Mouse (Mus musculus) myocyte (in vitro differentiated cells): Measurements from ENCODE around the gene L2hgdh. TPM values are rescaled to one million over a fixed set of nuclear protein-coding genes. Genes with fewer than 3 reads are reported as not detected.

Experiments used
- H3K27me3 ChIP-seq: one replicate; pipeline ENCODE4 v1.6.1; 2011; ENCODE audit not compliant: control insufficient read depth, insufficient read depth, insufficient read length
- H3K36me3 ChIP-seq: one replicate; pipeline ENCODE4 v1.6.1; 2011; ENCODE audit not compliant: control insufficient read depth, insufficient read depth
- H3K4me2 ChIP-seq: one replicate; pipeline ENCODE4 v1.6.1; 2011; ENCODE audit warnings: low read depth, control low read depth
- H3K4me3 ChIP-seq: one replicate; pipeline ENCODE4 v1.5.1; 2011; ENCODE audit warnings: mild to moderate bottlenecking, control low read depth, moderate library complexity
- H3K79me2 ChIP-seq: one replicate; pipeline ENCODE4 v1.6.1; 2011; ENCODE audit not compliant: control insufficient read depth, insufficient read depth
- H3ac ChIP-seq: one replicate; pipeline ENCODE4 v1.6.1; 2011; ENCODE audit not compliant: control insufficient read depth, insufficient read length
- CEBPB ChIP-seq: IDR thresholded peaks from 2 replicates; pipeline ENCODE4 v1.6.1; 2011; ENCODE audit warnings: mild to moderate bottlenecking, moderate library complexity; ENCODE audit not compliant: poor library complexity, insufficient read depth, severe bottlenecking
- E2F4 ChIP-seq: IDR thresholded peaks from one replicate; pipeline ENCODE4 v1.6.1; 2011; ENCODE audit warnings: mild to moderate bottlenecking, control low read depth, moderate library complexity; ENCODE audit not compliant: insufficient read depth
- MAX ChIP-seq: IDR thresholded peaks from one replicate; pipeline ENCODE4 v1.6.1; 2011; ENCODE audit warnings: low read depth, mild to moderate bottlenecking, control low read depth
- MYOD1 ChIP-seq, 3 experiments: IDR thresholded peaks; one replicate each; pipeline ENCODE4 v1.6.1; 2011; ENCODE audit warnings: control low read depth in 2 of 3, low read depth in 2 of 3, mild to moderate bottlenecking in 2 of 3, moderate library complexity in 1 of 3; ENCODE audit not compliant: insufficient read length in 2 of 3, control insufficient read depth in 1 of 3
- MYOG ChIP-seq, 3 experiments: IDR thresholded peaks; one replicate each; pipeline ENCODE4 v1.6.1; 2011; ENCODE audit warnings: control low read depth in 2 of 3, low read depth in 2 of 3, mild to moderate bottlenecking in 2 of 3; ENCODE audit not compliant: insufficient read length in 2 of 3, control insufficient read depth in 1 of 3, insufficient read depth in 1 of 3
- POLR2A ChIP-seq: IDR thresholded peaks from one replicate; pipeline ENCODE4 v1.6.1; 2011; ENCODE audit warnings: low read depth, mild to moderate bottlenecking, control low read depth, moderate library complexity; ENCODE audit not compliant: insufficient read length
- POLR2AphosphoS2 ChIP-seq: IDR thresholded peaks from one replicate; pipeline ENCODE4 v1.6.1; 2011; ENCODE audit warnings: low read depth, control low read depth; ENCODE audit not compliant: insufficient read length
- REST ChIP-seq: IDR thresholded peaks from one replicate; pipeline ENCODE4 v1.6.1; 2011; ENCODE audit warnings: mild to moderate bottlenecking, control low read depth, moderate library complexity; ENCODE audit not compliant: insufficient read depth, insufficient read length
- SRF ChIP-seq: IDR thresholded peaks from one replicate; pipeline ENCODE4 v1.6.1; 2011; ENCODE audit warnings: low read depth; ENCODE audit not compliant: control insufficient read depth, insufficient read length
- TCF12 ChIP-seq: IDR thresholded peaks from one replicate; pipeline ENCODE4 v1.6.1; 2011; ENCODE audit warnings: mild to moderate bottlenecking, control low read depth; ENCODE audit not compliant: poor library complexity, insufficient read depth, severe bottlenecking
- TCF3 ChIP-seq: IDR thresholded peaks from one replicate; pipeline ENCODE4 v1.6.1; 2011; ENCODE audit warnings: low read depth, control low read depth; ENCODE audit not compliant: insufficient read length
- USF1 ChIP-seq: IDR thresholded peaks from one replicate; pipeline ENCODE4 v1.6.1; 2011; ENCODE audit warnings: low read depth, mild to moderate bottlenecking, control low read depth, moderate library complexity
- polyA plus RNA-seq: library from polyadenylated mRNA; unstranded; fragments of >200 nt; fragmentation: generic; extraction: Trizol; gene quantifications from one replicate; pipeline ENCODE4 v1.2.1, GENCODE M21; 2012; ENCODE audit warnings: missing spikeins

L2hgdh gene
- polyA plus RNA-seq, 1 experiment = 2.8 TPM

DNA sequence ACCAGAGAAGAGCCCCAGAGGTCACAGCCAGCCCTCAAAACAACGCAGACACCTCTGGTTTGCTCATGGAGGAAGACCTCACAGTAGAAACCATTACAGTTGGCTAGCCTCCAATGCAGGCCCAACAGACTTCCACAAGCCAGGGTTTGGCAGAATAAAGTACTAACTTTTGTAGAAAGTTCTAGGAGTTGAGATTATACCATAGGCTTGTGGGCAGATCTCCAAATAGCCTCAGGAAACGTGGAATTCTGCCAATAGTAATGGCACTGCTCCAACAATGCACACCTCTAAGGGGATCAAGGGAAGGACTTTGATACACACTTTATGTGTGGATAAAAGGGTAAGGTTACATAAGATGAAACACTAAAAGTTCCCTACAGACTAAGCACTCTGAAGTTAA, 36.3 kb downstream of the L2hgdh start:
- no peaks in the 10 kb centered on the region for H3K79me2 ChIP-seq

DNA sequence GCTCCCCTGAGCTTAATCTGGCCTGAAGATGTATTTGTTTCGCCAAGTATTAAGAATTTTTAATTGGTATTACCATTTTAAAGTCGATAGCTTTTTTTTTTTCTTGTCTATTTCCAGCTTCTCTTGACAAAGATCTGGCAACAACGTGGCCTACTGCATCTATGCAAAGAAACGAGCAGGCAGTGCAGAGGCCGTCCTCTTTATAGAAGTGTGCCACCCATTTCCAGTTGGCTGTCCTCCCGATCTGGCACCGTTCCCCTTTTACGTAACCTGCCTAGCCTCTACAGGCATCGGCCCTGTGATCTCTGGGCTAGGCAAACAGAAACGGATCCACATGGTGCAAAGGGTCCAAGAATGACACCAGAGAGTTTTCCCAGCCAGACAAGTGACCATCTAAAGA, 41.1 kb downstream of the L2hgdh start:
- peak overlapping the region; percentile 97 for H3K4me2 ChIP-seq

More for the DNA sequence above, 36.3 kb downstream of the L2hgdh start:
- H3K4me2 ChIP-seq = no peak overlapping the region
- H3K27me3 ChIP-seq = no peaks in the 10 kb centered on the region
- no peaks in the 10 kb centered on the region for H3K36me3 ChIP-seq
- H3K4me3 ChIP-seq = no peak overlapping the region
- no peak for TF ChIP-seq MAX
- no peak for TF ChIP-seq TCF3
- no peak for TF ChIP-seq REST
- TF ChIP-seq USF1 = no peak
- TF ChIP-seq MYOG (IDR thresholded peaks at IDR 0.05; ENCODE audit: control insufficient read depth in 1 of 3, insufficient read depth in 1 of 3, insufficient read length in 2 of 3, low read depth in 2 of 3) = no peak
- no peak for TF ChIP-seq SRF
- TF ChIP-seq CEBPB = no peak
- TF ChIP-seq MYOD1 (IDR thresholded peaks at IDR 0.05; ENCODE audit: control insufficient read depth in 1 of 3, insufficient read length in 2 of 3, low read depth in 2 of 3) = no peak
- TF ChIP-seq TCF12 = no peak
- no peak for TF ChIP-seq E2F4
- TF ChIP-seq POLR2AphosphoS2 = no peak
- TF ChIP-seq POLR2A = no peak
- no peak overlapping the region for H3ac ChIP-seq

DNA sequence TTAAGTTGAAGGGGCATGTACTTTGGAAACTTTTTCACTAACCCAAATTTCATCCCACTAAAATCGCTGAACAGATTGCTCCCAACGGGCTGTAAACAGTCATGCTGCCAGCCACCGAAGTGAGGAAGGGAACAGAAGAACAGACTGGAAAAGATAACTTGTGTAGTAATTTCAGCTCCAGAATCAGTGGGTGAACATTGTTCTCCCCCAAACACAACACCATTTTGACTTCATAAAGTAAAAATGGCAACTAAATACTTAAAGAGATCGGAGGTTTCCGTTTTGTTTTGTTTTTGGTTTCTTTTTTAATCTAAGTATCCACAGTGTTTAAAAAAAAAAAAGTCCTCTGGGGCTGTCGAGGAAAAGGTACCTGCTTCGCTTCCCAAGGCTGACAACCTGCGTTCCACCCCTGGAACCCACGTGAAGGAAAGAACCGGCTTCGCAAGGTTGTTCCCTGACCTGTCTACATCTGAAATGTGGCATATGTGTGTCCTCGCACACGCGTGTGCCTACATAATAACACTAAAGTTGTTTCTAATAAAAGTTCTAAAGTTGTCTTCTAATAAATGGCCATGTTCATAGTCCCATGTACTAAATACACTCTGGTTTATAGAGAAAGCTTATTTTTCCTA, 41.8 kb downstream of the L2hgdh start:
- Histone ChIP-seq H3K4me2 (peak overlapping the region; percentile 97), H3ac (peak overlapping the region; percentile 98), H3K36me3 (no peaks in the 10 kb centered on the region), H3K4me3 (peak overlapping the region; percentile 61), H3K79me2 (peaks cover 32% of the 10 kb centered on the region), H3K27me3 (no peaks in the 10 kb centered on the region)
- TF ChIP-seq TCF3 = no peak
- TF ChIP-seq POLR2AphosphoS2 = no peak
- no peak for TF ChIP-seq REST
- TF ChIP-seq CEBPB = no peak
- TF ChIP-seq E2F4 = no peak
- no peak for TF ChIP-seq MYOD1 (IDR thresholded peaks at IDR 0.05; ENCODE audit: control insufficient read depth in 1 of 3, insufficient read length in 2 of 3, low read depth in 2 of 3)
- TF ChIP-seq MYOG (IDR thresholded peaks at IDR 0.05; ENCODE audit: control insufficient read depth in 1 of 3, insufficient read depth in 1 of 3, insufficient read length in 2 of 3, low read depth in 2 of 3) = no peak
- no peak for TF ChIP-seq TCF12
- no peak for TF ChIP-seq MAX
- TF ChIP-seq POLR2A = no peak
- TF ChIP-seq USF1 = no peak
- TF ChIP-seq SRF = no peak

More for the DNA sequence above, 41.1 kb downstream of the L2hgdh start:
- no peaks in the 10 kb centered on the region for H3K27me3 ChIP-seq
- peaks cover 26% of the 10 kb centered on the region for H3K79me2 ChIP-seq
- no peak overlapping the region for H3ac ChIP-seq
- TF ChIP-seq SRF = no peak
- no peak for TF ChIP-seq POLR2A
- no peak for TF ChIP-seq MAX
- no peak for TF ChIP-seq USF1
- no peak for TF ChIP-seq MYOD1 (IDR thresholded peaks at IDR 0.05; ENCODE audit: control insufficient read depth in 1 of 3, insufficient read length in 2 of 3, low read depth in 2 of 3)
- no peak for TF ChIP-seq REST
- TF ChIP-seq POLR2AphosphoS2 = no peak
- TF ChIP-seq TCF12 = no peak
- TF ChIP-seq E2F4 = no peak
- TF ChIP-seq TCF3 = no peak
- TF ChIP-seq CEBPB = no peak
- no peak for TF ChIP-seq MYOG (IDR thresholded peaks at IDR 0.05; ENCODE audit: control insufficient read depth in 1 of 3, insufficient read depth in 1 of 3, insufficient read length in 2 of 3, low read depth in 2 of 3)
- peak overlapping the region; percentile 61 for H3K4me3 ChIP-seq
- no peaks in the 10 kb centered on the region for H3K36me3 ChIP-seq

DNA sequence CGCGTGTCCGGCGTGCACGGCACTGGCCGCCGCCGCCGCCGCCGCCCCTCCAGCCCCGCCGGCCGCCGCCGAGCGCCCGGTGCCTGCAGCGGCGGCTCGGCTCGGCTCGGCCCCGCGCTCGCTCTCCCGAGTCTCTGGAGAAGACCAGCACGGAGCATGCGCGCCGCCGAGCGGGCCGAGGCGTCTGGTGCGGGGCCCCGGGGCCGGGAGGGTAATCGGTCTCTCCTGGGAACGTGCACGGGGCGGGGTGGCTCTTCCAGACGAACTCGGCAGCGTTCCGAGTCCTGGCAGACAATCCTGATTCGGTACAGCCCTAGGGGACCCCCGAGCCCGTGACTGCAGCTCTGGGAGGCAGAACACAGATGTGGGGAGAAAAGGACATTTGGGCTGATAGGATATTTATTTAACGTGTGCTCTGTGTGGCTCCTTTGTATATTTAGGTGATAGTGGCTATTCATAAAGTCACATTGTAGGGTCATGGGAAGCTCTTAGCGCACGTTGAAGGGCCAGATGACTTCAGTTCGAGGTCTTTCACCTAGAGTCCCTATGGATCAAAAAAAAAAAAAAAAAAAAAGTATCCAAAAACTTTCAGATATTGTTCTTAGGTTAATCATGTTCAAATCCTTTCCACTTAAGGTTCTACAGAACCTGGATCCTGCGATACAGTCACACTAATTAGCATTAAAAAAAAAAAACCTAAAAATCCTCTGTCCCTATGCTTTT, 42.4 kb downstream of the L2hgdh start:
- Histone ChIP-seq H3K4me2 (peak overlapping the region; percentile 97), H3K27me3 (no peaks in the 10 kb centered on the region), H3K36me3 (no peaks in the 10 kb centered on the region), H3K4me3 (peak overlapping the region; percentile 61), H3ac (peak overlapping the region; percentile 98), H3K79me2 (peaks cover 39% of the 10 kb centered on the region)
- TF ChIP-seq MYOG (IDR thresholded peaks at IDR 0.05; ENCODE audit: control insufficient read depth in 1 of 3, insufficient read depth in 1 of 3, insufficient read length in 2 of 3, low read depth in 2 of 3) (peak in 1 of 3 experiments; percentile 4), POLR2A (peak; percentile 68), POLR2AphosphoS2 (no peak), REST (no peak), TCF3 (no peak), CEBPB (no peak), USF1 (no peak), E2F4 (no peak), SRF (no peak), TCF12 (no peak), MAX (no peak), MYOD1 (IDR thresholded peaks at IDR 0.05; ENCODE audit: control insufficient read depth in 1 of 3, insufficient read length in 2 of 3, low read depth in 2 of 3) (no peak)
